Mouse (Mus musculus) liver, adult 2 months (tissue): ENCODE measurements around the gene Tat. TPM values are rescaled to one million over a fixed set of nuclear protein-coding genes. Genes with fewer than 3 reads are reported as not detected.

Source experiments
- DNase-seq: peaks from one replicate; pipeline ENCODE4 v3.0.0-alpha.2; 2011; ENCODE audit warnings: low read depth, low spot score; ENCODE audit errors: extremely low read depth
- H3K27ac ChIP-seq: fragments of 200-500 bp; replicated peaks from 2 replicates; pipeline ENCODE4 v1.5.1; 2012; ENCODE audit warnings: low read depth, mild to moderate bottlenecking, control low read depth, inconsistent platforms, low read length; ENCODE audit not compliant: insufficient read depth
- H3K27me3 ChIP-seq: fragments of 200-500 bp; 2 replicates; pipeline ENCODE4 v1.6.1; 2012; ENCODE audit warnings: mild to moderate bottlenecking, moderate library complexity, low read length, inconsistent platforms; ENCODE audit not compliant: control insufficient read depth, insufficient read depth
- H3K36me3 ChIP-seq: fragments of 200-500 bp; 2 replicates; pipeline ENCODE4 v1.6.1; 2012; ENCODE audit warnings: low read length, inconsistent platforms; ENCODE audit not compliant: control insufficient read depth, insufficient read depth
- H3K4me1 ChIP-seq: fragments of 200-500 bp; 2 replicates; pipeline ENCODE4 v1.6.1; 2011; ENCODE audit warnings: low read length; ENCODE audit not compliant: control insufficient read depth, insufficient read depth
- H3K4me3 ChIP-seq: fragments of 200-500 bp; 2 replicates; pipeline ENCODE4 v1.5.1; 2011; ENCODE audit warnings: low read depth, mild to moderate bottlenecking, control low read depth, low read length, moderate library complexity; ENCODE audit not compliant: insufficient read depth
- H3K79me2 ChIP-seq: fragments of 200-500 bp; 2 replicates; pipeline ENCODE4 v1.6.1; 2012; ENCODE audit warnings: inconsistent platforms, mild to moderate bottlenecking, low read length, moderate library complexity; ENCODE audit not compliant: control insufficient read depth, insufficient read depth
- H3K9ac ChIP-seq: fragments of 200-500 bp; 2 replicates; pipeline ENCODE4 v1.6.1; 2012; ENCODE audit warnings: low read depth, mild to moderate bottlenecking, control low read depth, inconsistent platforms, low read length
- CTCF ChIP-seq: fragments of 200-500 bp; IDR thresholded peaks from 2 replicates; pipeline ENCODE4 v1.5.1; 2011; ENCODE audit warnings: low read depth, low read length, control low read depth
- POLR2A ChIP-seq: fragments of 200-500 bp; IDR thresholded peaks from 2 replicates; pipeline ENCODE4 v1.6.1; 2011; ENCODE audit warnings: low read length, control low read depth; ENCODE audit not compliant: insufficient read depth; ENCODE audit errors: extremely low read depth
- WGBS: fragments of 180-500 bp; shearing (Covaris S2); methylation state at CpG from one replicate; pipeline ENCODE4 v1.1.7; 2018; 5-methylcytosine and 5-hydroxymethylcytosine counted together
- polyA plus RNA-seq: library from polyadenylated mRNA; depleted of rRNA; stranded (reverse); fragments of >200 nt; gene quantifications from 2 replicates; pipeline ENCODE4 v1.2.3, GENCODE M21; 2012; rRNA removed
- total RNA-seq: library from RNA; depleted of rRNA; stranded (reverse); fragments of >200 nt; gene quantifications from 2 replicates; pipeline ENCODE4 v1.2.3, GENCODE M21; 2014; rRNA removed

Tat gene
- total and polyA plus RNA-seq, 2 experiments: 815 to 868 TPM

GRCm38 (mm10) chr8:110034331-110034730 is 44.1 kb downstream of the Tat start:
- Histone ChIP-seq H3K4me1 (no peaks in the 10 kb centered on the region), H3K27ac (no peak overlapping the region), H3K36me3 (no peaks in the 10 kb centered on the region), H3K27me3 (no peaks in the 10 kb centered on the region), H3K9ac (no peak overlapping the region), H3K4me3 (no peak overlapping the region), H3K79me2 (no peaks in the 10 kb centered on the region)
- TF ChIP-seq POLR2A (no peak), CTCF (no peak)
- no peak for DNase-seq
- WGBS: 68% methylated on average over 4 of the region's 4 CpGs

GRCm38 (mm10) chr8:110036156-110036555 is 45.9 kb downstream of the Tat start:
- Histone ChIP-seq H3K4me1 (no peaks in the 10 kb centered on the region), H3K79me2 (no peaks in the 10 kb centered on the region), H3K9ac (no peak overlapping the region), H3K27me3 (no peaks in the 10 kb centered on the region), H3K36me3 (no peaks in the 10 kb centered on the region), H3K4me3 (no peak overlapping the region), H3K27ac (no peak overlapping the region)
- no peak for DNase-seq
- 75% methylated on average over 2 of the region's 2 CpGs for WGBS
- TF ChIP-seq POLR2A (no peak), CTCF (no peak)

- Histone ChIP-seq H3K36me3 (no peaks in the 10 kb centered on the region), H3K79me2 (no peaks in the 10 kb centered on the region), H3K9ac (no peak overlapping the region), H3K27me3 (no peaks in the 10 kb centered on the region), H3K4me1 (no peaks in the 10 kb centered on the region), H3K27ac (no peak overlapping the region), H3K4me3 (no peak overlapping the region)
- DNase-seq: no peak
- TF ChIP-seq CTCF (no peak), POLR2A (no peak)
- WGBS: 46% methylated on average over 7 of the region's 7 CpGs
Observed at GRCm38 (mm10) chr8:110039216-110039615, 49.0 kb downstream of the Tat start.

GRCm38 (mm10) chr8:110039659-110040058 is 49.4 kb downstream of the Tat start, which contains the start of gene Chst4:
Chst4 (minus strand) TSS chr8:110039740.
- Histone ChIP-seq H3K27me3 (no peaks in the 10 kb centered on the region), H3K36me3 (no peaks in the 10 kb centered on the region), H3K79me2 (no peaks in the 10 kb centered on the region), H3K4me1 (no peaks in the 10 kb centered on the region), H3K27ac (no peak within 1 kb of the TSS), H3K4me3 (no peak within 1 kb of the TSS), H3K9ac (no peak within 1 kb of the TSS)
- 92% methylated on average over 5 of the region's 5 CpGs for WGBS
- TF ChIP-seq POLR2A: no peak
- no peak for TF ChIP-seq CTCF
- no peak for DNase-seq

- Histone ChIP-seq H3K4me3 (no peak overlapping the region), H3K79me2 (no peaks in the 10 kb centered on the region), H3K4me1 (no peaks in the 10 kb centered on the region), H3K27me3 (no peaks in the 10 kb centered on the region), H3K9ac (no peak overlapping the region), H3K36me3 (no peaks in the 10 kb centered on the region), H3K27ac (no peak overlapping the region)
- DNase-seq: no peak
- TF ChIP-seq CTCF (no peak), POLR2A (no peak)
- 79% methylated on average over 4 of the region's 4 CpGs for WGBS
Observed at GRCm38 (mm10) chr8:110040509-110040908, 50.3 kb downstream of the Tat start.

Other genes starting within 250 kb of the Tat start
- 54.8 and 57.8 TPM in 2 replicates for gene Ap1g1, start 211.9 kb upstream of the Tat start, total RNA-seq
- 28.0 and 28.2 TPM in 2 replicates for gene Ap1g1, start 211.9 kb upstream of the Tat start, polyA plus RNA-seq
- gene Phlpp2, start 121.9 kb upstream of the Tat start, total RNA-seq: 0.92 and 1.3 TPM in 2 replicates
- gene Phlpp2, start 121.9 kb upstream of the Tat start, polyA plus RNA-seq: 0.76 and 1.2 TPM in 2 replicates
- gene Marveld3, start 28.2 kb upstream of the Tat start, total RNA-seq: 0.37 and 0.81 TPM in 2 replicates
- 0.23 and 0.70 TPM in 2 replicates for gene Marveld3, start 28.2 kb upstream of the Tat start, polyA plus RNA-seq
- 0.18 and 0.20 TPM in 2 replicates for gene Chst4, start 49.3 kb downstream of the Tat start, total RNA-seq
- gene Chst4, start 49.3 kb downstream of the Tat start, polyA plus RNA-seq: 0.22 and 0.39 TPM in 2 replicates
- 4.1 and 4.6 TPM in 2 replicates for gene Zfp612, start 89.3 kb downstream of the Tat start, total RNA-seq
- gene Zfp612, start 89.3 kb downstream of the Tat start, polyA plus RNA-seq: 1.2 and 1.5 TPM in 2 replicates
- gene Gm21964, start 110.8 kb downstream of the Tat start, total RNA-seq: not detected in 2 replicates
- not detected in 2 replicates for gene Gm21964, start 110.8 kb downstream of the Tat start, polyA plus RNA-seq
- gene Gm17720, start 112.3 kb downstream of the Tat start, total RNA-seq: not detected in 2 replicates
- not detected in 2 replicates for gene Gm17720, start 112.3 kb downstream of the Tat start, polyA plus RNA-seq
- gene Calb2, start 177.8 kb downstream of the Tat start, total RNA-seq: not detected in 2 replicates
- gene Calb2, start 177.8 kb downstream of the Tat start, polyA plus RNA-seq: not detected in 2 replicates
- gene Cmtr2, start 225.2 kb downstream of the Tat start, total RNA-seq: 3.3 and 3.7 TPM in 2 replicates
- gene Cmtr2, start 225.2 kb downstream of the Tat start, polyA plus RNA-seq: 1.6 and 1.7 TPM in 2 replicates